Mouse (Mus musculus): ENCODE results near the gene Col4a2. TPM values are rescaled to one million over a fixed set of nuclear protein-coding genes. Genes with fewer than 3 reads are reported as not detected.
A peak's percentile ranks its signal among the peaks of the same experiment; 100 is the strongest.

Col4a2 gene
- total RNA-seq, 2 experiments from 2014 or later: 558 to 588 TPM

GRCm38 (mm10) chr8:11419232-11419631 lies 106.6 kb downstream of the Col4a2 start:
- DNase-seq: peak; percentile 74

DNA sequence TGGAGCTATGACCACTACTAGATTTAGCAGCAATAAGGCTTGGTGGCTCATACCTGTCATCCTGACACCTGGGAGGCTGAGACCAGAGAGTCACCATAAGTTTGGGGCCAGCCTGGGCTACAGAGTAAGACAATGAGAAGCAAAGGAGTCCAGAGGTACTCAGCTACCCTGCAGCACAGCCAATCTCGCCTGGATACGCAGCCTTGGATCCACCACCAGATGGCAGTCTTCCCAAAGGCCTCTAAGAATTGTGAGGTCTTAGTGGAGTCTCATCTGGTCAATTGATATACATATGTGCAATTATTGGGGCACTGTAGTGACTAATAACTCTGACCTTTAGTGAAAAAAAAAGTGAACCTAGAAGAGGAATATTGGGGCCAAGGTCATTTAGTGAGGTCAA lies 107.0 kb downstream of the Col4a2 start:
- peak; percentile 75 for DNase-seq

- peak; percentile 77 for DNase-seq
These were observed 108.5 kb downstream of the Col4a2 start for GRCm38 (mm10) chr8:11421105-11421504.

- no peak for DNase-seq
These were observed 109.4 kb downstream of the Col4a2 start for GRCm38 (mm10) chr8:11421968-11422367.

- no peak for DNase-seq
These were observed 110.5 kb downstream of the Col4a2 start for GRCm38 (mm10) chr8:11423091-11423490.

DNA sequence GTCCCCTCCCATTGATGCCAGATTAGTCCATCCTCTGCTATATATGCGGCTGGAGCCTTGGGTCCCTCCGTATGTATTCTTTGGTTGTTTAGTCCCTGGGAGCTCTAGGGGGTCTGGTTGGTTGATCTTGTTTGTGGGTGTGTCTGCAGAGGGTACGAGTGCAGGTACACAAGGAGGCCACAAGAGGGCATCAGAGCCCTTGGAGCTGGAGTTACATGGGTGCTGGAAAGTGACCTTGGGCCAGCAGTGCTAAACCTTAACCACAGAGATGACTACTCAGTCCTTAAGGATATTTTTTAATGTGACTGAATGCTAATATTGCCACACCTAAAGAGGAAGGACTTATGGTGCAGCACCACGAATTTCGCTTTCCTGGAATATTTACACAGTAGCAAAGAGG lies 118.1 kb downstream of the Col4a2 start:
- no peak for DNase-seq

DNA sequence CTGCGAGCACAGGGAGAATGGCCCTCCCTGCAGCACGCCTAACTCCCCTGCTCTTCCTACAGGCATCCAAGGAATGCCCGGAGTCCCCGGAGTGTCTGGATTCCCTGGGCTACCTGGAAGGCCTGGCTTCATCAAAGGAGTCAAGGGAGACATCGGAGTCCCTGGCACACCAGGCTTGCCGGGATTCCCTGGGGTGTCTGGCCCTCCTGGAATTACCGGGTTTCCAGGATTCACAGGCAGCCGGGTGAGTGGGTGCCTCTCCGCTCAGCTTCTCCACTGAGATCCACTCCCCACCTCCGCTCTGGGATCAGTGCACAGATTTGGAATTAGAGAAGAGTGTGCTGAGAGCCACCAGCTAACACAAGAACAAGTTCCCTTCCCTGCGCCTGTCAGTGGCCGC lies 125.3 kb downstream of the Col4a2 start:
- DNase-seq: no peak

DNA sequence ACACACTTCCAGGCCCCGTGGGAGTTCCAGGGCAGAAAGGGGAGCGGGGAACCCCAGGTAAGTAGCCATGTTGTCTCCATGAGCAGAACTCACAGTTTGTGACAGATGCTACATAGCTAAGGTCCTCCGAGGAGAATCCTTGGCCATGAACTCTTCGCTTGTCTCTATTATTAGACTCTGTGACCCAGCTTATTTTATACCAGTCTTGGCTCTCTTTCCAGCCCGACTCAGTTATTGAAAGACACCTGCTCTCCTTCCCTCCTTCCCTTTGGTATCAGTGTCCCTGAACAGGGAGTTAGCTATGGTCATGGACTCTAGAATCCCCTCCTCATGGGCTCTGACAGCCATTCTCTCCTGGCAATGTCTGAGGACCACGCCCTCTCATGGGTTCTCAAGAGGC lies 128.7 kb downstream of the Col4a2 start:
- no peak for DNase-seq

DNA sequence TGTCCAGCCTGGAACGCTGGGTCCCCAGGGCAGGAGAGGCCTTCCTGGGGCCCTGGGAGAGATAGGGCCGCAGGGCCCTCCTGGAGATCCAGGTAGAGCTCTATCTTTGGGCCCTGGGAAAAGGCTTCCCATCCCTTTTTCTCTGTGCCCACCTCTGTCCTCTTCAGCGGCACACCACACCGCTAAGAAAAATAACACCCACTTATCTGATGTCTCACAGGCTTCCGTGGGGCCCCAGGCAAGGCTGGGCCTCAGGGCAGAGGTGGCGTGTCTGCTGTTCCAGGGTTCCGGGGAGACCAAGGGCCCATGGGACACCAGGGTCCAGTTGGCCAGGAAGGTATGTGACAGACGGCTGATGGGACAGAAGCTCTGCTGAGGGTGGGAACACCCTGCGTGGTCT lies 131.0 kb downstream of the Col4a2 start:
- no peak for DNase-seq

GRCm38 (mm10) chr8:11444216-11444615 lies 131.6 kb downstream of the Col4a2 start:
- no peak for DNase-seq

GRCm38 (mm10) chr8:11445790-11446189 lies 133.2 kb downstream of the Col4a2 start:
- DNase-seq: no peak

DNA sequence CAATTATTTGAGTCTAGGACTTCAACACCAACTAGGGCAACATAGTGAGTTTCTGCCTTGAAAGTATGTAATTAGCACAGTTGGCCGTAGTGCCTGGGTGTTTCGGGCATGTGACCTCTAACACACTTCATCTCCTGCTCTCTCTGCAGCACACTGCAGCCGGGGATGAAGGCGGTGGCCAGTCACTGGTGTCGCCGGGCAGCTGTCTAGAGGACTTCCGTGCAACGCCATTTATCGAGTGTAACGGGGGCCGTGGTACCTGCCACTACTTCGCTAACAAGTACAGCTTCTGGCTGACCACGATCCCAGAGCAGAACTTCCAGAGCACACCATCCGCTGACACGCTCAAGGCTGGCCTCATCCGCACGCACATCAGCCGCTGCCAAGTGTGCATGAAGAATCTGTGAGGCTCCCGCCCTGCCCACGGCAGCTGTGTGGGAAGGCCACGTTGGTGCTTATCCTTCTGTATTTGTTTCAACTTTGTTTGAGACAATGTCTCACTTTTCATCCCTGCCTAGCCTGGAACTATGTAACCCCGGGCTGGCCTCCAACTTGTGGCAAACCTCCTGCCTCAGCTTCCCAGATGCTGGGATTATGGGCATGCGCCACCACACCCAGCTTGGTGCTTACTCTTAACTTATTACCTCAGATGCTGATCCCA lies 135.4 kb downstream of the Col4a2 start:
- DNase-seq: no peak

DNA sequence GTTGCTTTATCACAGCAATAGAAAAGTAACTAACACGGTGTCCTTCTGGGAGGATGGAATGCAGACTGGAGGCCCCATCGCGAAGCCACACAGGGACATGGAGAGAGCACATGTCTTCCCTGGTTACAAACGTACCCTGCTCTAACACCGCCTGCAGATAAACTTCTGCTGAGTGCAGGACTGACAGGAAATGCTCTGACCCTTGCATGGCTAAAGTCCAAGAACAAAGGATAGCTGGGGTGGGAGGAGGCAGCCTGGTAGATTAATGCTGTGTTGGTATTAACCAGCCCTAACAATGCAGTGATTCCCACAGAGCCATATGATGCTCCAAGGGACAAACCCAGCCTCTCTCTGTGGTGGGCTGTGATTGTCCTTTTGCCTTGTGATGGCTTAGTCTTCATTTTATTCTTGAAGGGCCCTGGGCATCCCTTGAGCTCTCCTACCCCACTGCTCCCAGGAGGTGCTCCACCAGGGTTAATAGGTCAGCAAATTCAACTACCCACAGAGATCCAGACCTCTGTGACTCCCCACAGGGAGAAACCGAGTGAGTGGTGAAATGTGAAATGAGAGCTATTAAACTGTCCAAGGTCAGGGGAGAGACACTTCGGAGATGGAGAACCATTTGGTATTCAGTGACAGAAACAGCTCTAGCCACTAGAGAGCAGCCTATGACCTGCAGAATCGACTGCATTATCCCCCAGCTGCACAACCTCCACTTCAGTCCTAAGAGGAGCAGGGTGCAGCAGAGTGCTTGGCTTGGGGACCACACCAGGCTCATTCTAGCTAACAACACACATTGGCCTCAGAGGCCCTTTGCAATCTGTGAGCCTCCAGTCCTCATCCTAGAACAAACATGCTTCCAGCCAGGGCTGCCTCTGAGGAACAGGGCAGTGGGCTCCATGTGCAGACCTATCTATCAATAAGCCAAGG lies 137.8 kb downstream of the Col4a2 start:
- peak; percentile 67 for DNase-seq

DNA sequence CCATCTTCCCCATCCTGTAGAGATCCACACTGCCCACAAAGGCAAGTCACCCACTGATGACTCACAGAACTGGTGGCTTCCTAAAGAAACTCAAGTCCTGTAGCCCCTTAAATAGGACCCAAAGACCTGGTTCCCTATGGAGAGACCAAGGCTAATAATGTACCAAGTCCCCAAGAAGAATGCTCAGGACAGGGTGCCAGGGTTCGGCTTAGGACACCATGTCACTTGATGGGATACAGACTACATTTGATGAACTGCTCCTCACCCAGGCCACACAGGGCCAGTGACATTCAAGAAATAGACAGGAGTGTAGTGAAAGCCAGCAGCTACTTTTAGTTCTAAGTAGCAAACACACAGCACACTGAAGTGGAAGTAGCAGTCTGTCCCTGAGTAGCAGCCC lies 139.5 kb downstream of the Col4a2 start:
- DNase-seq: no peak

GRCm38 (mm10) chr8:11452559-11452958 lies 140.0 kb downstream of the Col4a2 start:
- no peak for DNase-seq

DNA sequence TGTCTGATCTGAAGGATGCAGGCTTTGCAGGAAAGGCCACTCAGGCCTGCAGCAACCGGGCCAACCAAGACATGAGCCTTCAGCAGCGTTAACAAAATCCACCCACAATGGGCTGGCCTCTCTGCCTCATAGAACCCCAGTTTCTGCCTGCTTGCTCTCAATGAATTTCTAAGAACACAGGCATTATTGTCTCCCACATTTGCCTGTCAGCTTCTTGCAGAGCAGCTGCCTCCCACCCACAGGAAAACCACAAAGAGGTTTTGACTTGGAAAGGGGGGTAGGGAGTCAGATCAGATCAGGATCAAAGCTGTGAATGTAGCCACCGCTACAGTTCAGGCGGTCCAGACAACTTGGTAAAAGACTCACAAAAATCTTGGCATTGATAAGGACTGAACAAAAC lies 140.4 kb downstream of the Col4a2 start:
- DNase-seq: no peak

DNA sequence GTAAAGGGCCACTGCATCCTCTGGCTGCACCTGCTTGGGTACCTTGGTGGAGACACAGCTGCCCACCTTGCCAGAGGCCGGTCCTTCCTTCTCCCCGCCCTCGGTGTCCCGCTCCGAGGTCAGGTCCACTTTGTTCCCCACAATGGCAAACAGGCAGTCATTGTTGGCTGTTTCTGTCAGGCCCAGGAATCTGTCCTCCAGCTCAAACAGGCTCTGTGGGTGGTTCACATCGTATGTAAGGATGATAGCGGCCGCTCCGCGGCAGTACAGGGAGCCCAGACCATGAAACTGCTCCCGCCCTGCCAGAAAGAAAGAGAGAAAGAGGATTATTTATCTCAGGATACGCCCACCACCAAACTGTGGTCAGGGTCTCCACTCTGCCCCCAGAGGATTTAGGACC lies 141.6 kb downstream of the Col4a2 start:
- no peak for DNase-seq

- DNase-seq: no peak
These were observed 144.7 kb downstream of the Col4a2 start for GRCm38 (mm10) chr8:11457278-11457677.

DNA sequence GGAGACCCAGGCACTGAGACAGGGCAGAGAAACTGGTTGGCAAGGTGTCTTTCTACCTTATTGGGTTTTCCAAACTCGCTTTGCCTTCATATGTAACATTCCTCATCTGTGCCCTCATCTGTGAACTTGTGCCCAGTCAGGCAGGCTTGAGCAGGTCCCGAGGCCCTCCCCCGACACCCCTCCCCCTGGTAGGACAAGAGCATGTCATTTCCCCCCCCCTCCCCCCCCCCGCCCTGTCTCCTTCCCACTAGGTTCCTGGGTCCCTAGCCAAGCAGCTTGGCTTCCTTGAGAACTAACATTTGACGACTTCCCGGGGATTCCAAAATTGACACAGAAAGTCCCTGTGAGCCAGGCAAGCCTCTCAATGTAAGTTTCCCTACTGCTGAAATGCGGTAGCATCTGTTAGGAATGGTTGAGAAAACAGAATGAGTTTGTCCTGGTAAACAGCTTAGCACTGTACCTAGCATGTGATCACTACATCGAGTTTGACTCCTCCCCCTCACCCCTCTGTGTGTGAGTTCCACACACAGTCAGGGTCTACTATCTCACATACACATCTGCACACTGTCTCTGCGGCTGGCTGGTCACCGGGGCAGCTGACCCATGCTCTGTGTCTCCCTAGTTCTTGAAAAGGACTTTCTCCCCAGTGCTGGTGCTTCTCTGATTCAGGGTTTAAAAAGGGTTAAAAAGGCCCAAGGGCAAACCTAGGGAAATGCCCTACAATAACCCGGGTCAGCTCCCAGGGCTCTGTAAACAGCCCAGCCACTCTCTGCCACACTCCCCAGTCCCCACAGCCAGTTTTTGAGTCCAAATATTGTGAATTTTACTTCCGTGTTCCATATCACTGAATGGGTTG lies 145.6 kb downstream of the Col4a2 start:
- peak; percentile 47 for DNase-seq

DNA sequence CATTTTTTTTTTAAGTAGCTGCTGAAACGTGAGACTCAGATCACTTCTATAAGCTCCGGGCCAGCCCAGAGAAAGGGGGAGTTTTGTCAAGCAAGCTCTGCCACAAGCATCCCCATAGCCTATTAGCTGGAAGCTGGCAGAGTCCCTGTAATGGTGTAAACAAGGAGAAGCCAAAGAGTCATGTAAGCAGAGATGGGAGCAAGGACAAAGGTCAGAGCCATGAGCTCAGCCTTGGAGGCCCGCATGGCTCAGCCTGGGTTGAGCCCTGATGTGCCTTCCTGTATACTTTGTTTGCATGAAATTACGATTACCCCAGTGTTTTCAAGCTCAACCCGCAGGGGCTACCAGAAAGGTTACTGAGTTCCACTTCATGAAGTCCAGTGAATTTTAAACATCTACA lies 146.4 kb downstream of the Col4a2 start:
- DNase-seq: no peak

- DNase-seq: peak; percentile 65
These were observed 148.3 kb downstream of the Col4a2 start for GRCm38 (mm10) chr8:11460934-11461333.

GRCm38 (mm10) chr8:11461847-11462246 lies 149.2 kb downstream of the Col4a2 start:
- peak; percentile 46 for DNase-seq

DNA sequence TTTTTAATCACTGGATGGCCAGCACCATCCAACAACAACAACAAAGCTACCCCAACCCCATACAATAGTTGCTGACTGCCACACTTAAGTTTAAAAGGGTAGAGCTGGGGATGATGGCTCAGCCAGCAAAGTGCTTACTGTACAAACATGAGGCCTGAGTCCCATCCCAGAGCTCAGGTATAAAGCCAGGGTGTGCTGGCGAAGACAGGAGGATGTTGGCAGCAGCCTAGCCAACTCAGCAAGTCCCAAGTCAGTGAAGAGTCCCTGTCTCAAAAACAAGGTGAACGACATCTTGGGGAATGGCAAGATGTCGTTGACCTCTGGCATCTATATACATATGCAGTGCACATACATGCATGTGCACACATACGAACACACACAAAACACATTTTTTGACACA lies 150.0 kb downstream of the Col4a2 start:
- DNase-seq: no peak
